Mouse (Mus musculus): ENCODE data around the gene Rps6kl1. TPM values are rescaled to one million over a fixed set of nuclear protein-coding genes. Genes with fewer than 3 reads are reported as not detected.

The Rps6kl1 gene
- total and polyA plus RNA-seq, 3 experiments = 5.4 to 6.2 TPM; not detected in 1

- H3K79me2 ChIP-seq (ENCODE audit: control insufficient read depth, insufficient read depth, low read length, poor library complexity) = no peaks in the 10 kb centered on the region
- no peak overlapping the region for H3K27ac ChIP-seq (ENCODE audit: control insufficient read depth, low read depth, low read length)
- no peaks in the 10 kb centered on the region for H3K36me3 ChIP-seq (ENCODE audit: control insufficient read depth in 1 of 2, insufficient read depth in 2 of 2, low read length in 2 of 2)
- H3K4me3 ChIP-seq (ENCODE audit: control insufficient read depth in 1 of 2, insufficient read depth in 1 of 2, low read depth in 2 of 2, low read length in 2 of 2) = no peak overlapping the region
- H3K27me3 ChIP-seq (ENCODE audit: control insufficient read depth in 1 of 2, insufficient read depth in 2 of 2, low read length in 2 of 2) = peaks cover 1 to 3% of the 10 kb centered on the region in 2 experiments; a peak in 3 of 4 replicates
- DNase-seq (ENCODE audit: low read depth, low spot score) = no peak
- H3K9me3 ChIP-seq (replicated peaks; ENCODE audit: insufficient read depth, low read length) = no peaks in the 10 kb centered on the region
- H3K9ac ChIP-seq (ENCODE audit: control insufficient read depth, low read depth, low read length, poor library complexity, severe bottlenecking) = no peak overlapping the region
- peaks cover 3 to 11% of the 10 kb centered on the region in 2 experiments; a peak in 3 of 4 replicates for H3K4me1 ChIP-seq (ENCODE audit: control insufficient read depth in 1 of 2, insufficient read depth in 2 of 2, low read length in 2 of 2)
- TF ChIP-seq HCFC1 (IDR thresholded peaks at IDR 0.05; ENCODE audit: low read depth, low read length) = no peak
- TF ChIP-seq BHLHE40 (IDR thresholded peaks at IDR 0.05; ENCODE audit: borderline replicate concordance, low read depth, low read length) = no peak
- no peak for TF ChIP-seq CHD2 (IDR thresholded peaks at IDR 0.05; ENCODE audit: low read length)
- TF ChIP-seq NELFE (IDR thresholded peaks at IDR 0.05; ENCODE audit: low read depth, low read length) = no peak
- TF ChIP-seq TBP (IDR thresholded peaks at IDR 0.05; ENCODE audit: low read depth, low read length) = no peak
- no peak for TF ChIP-seq CHD1 (IDR thresholded peaks at IDR 0.05; ENCODE audit: low read depth, low read length)
- no peak for TF ChIP-seq USF2 (IDR thresholded peaks at IDR 0.05; ENCODE audit: borderline replicate concordance in 1 of 2, insufficient read depth in 1 of 2, low read depth in 1 of 2, low read length in 2 of 2)
- no peak for TF ChIP-seq USF1 (IDR thresholded peaks at IDR 0.05; ENCODE audit: low read depth, low read length)
- no peak for TF ChIP-seq UBTF (IDR thresholded peaks at IDR 0.05; ENCODE audit: borderline replicate concordance, insufficient read depth, low read depth, low read length)
- TF ChIP-seq RCOR1 (IDR thresholded peaks at IDR 0.05; ENCODE audit: low read depth, low read length) = no peak
- TF ChIP-seq ELF1 (IDR thresholded peaks at IDR 0.05; ENCODE audit: low read depth, low read length) = no peak
- no peak for TF ChIP-seq MXI1 (IDR thresholded peaks at IDR 0.05; ENCODE audit: low read depth, low read length)
These were observed 25.1 kb upstream of the Rps6kl1 start for GRCm38 (mm10) chr12:85175926-85176845.

GRCm38 (mm10) chr12:85175087-85175675, 24.1 kb upstream of the Rps6kl1 start:
- H3K36me3 ChIP-seq (ENCODE audit: control insufficient read depth in 1 of 2, insufficient read depth in 2 of 2, low read length in 2 of 2) = no peaks in the 10 kb centered on the region
- no peaks in the 10 kb centered on the region for H3K9me3 ChIP-seq (replicated peaks; ENCODE audit: insufficient read depth, low read length)
- DNase-seq (ENCODE audit: low read depth, low spot score) = no peak
- H3K27ac ChIP-seq (ENCODE audit: control insufficient read depth, low read depth, low read length) = no peak overlapping the region
- no peak overlapping the region for H3K9ac ChIP-seq (ENCODE audit: control insufficient read depth, low read depth, low read length, poor library complexity, severe bottlenecking)
- TF ChIP-seq TBP (IDR thresholded peaks at IDR 0.05; ENCODE audit: low read depth, low read length) (no peak), CHD2 (IDR thresholded peaks at IDR 0.05; ENCODE audit: low read length) (no peak), MEF2A (IDR thresholded peaks at IDR 0.05; ENCODE audit: extremely low read depth, insufficient replicate concordance, low read depth, low read length, poor library complexity, severe bottlenecking) (no peak), MYC (IDR thresholded peaks at IDR 0.05; ENCODE audit: low read depth, low read length) (no peak), CTCF (IDR thresholded peaks at IDR 0.05 in 2 of 3, conservative IDR thresholded peaks at IDR 0.05 in 1 of 3; ENCODE audit: control insufficient read depth in 1 of 3, insufficient read depth in 1 of 3, low read depth in 2 of 3, low read length in 3 of 3, poor library complexity in 1 of 3, severe bottlenecking in 1 of 3) (no peak), JUND (IDR thresholded peaks at IDR 0.05; ENCODE audit: low read depth, low read length) (no peak)
- no peak overlapping the region for H3K4me3 ChIP-seq (ENCODE audit: control insufficient read depth in 1 of 2, insufficient read depth in 1 of 2, low read depth in 2 of 2, low read length in 2 of 2)
- H3K27me3 ChIP-seq (ENCODE audit: control insufficient read depth in 1 of 2, insufficient read depth in 2 of 2, low read length in 2 of 2) = peaks cover 1 to 2% of the 10 kb centered on the region in 2 experiments; a peak in 3 of 4 replicates
- no peaks in the 10 kb centered on the region for H3K79me2 ChIP-seq (ENCODE audit: control insufficient read depth, insufficient read depth, low read length, poor library complexity)
- peaks cover 3 to 11% of the 10 kb centered on the region in 2 experiments; a peak in 3 of 4 replicates for H3K4me1 ChIP-seq (ENCODE audit: control insufficient read depth in 1 of 2, insufficient read depth in 2 of 2, low read length in 2 of 2)

Measured in MEL (cell line).